Mouse (Mus musculus) kidney, adult 8-10 months (tissue): Measurements from ENCODE around the gene Kat7.

ENCODE experiments used
- DNase-seq, 2 experiments: peaks; one replicate each; pipeline ENCODE4 v3.0.0; 2022

Gene Kat7

GRCm38 (mm10) chr11:95333209-95333608 lies 23.2 kb upstream of the Kat7 start:
- DNase-seq, result no peak

- no peak for DNase-seq
Observed at GRCm38 (mm10) chr11:95330662-95331061, 20.6 kb upstream of the Kat7 start.

GRCm38 (mm10) chr11:95328629-95329028 lies 18.6 kb upstream of the Kat7 start:
- no peak for DNase-seq

GRCm38 (mm10) chr11:95326243-95326642 lies 16.2 kb upstream of the Kat7 start:
- no peak for DNase-seq

- DNase-seq, result no peak
Observed at GRCm38 (mm10) chr11:95325832-95326231, 15.8 kb upstream of the Kat7 start.

- no peak for DNase-seq
Observed at GRCm38 (mm10) chr11:95324181-95324580, 14.1 kb upstream of the Kat7 start.

- no peak for DNase-seq
Observed at GRCm38 (mm10) chr11:95320010-95320409, 10.0 kb upstream of the Kat7 start.

GRCm38 (mm10) chr11:95319506-95319905 lies 9.5 kb upstream of the Kat7 start:
- no peak for DNase-seq

- no peak for DNase-seq
Observed at GRCm38 (mm10) chr11:95318116-95318515, 8.1 kb upstream of the Kat7 start.

- DNase-seq, result no peak
Observed at GRCm38 (mm10) chr11:95315215-95315955, 5.3 kb upstream of the Kat7 start.

- DNase-seq, result no peak
Observed at GRCm38 (mm10) chr11:95311425-95311807, 1.4 kb upstream of the Kat7 start.

GRCm38 (mm10) chr11:95310648-95311424 lies 790 bp upstream of the Kat7 start:
- peak; percentile 37 to 40 for DNase-seq

- DNase-seq, result peak; percentile 97 to 99
Observed at GRCm38 (mm10) chr11:95309510-95310006, 488 bp downstream of the Kat7 start.

GRCm38 (mm10) chr11:95307526-95307925 lies 2.5 kb downstream of the Kat7 start:
- DNase-seq, result peak in 1 of 2 experiments; percentile 14

GRCm38 (mm10) chr11:95305600-95305999 lies 4.4 kb downstream of the Kat7 start:
- no peak for DNase-seq

GRCm38 (mm10) chr11:95301772-95302171 lies 8.3 kb downstream of the Kat7 start:
- DNase-seq, result no peak

- no peak for DNase-seq
Observed at GRCm38 (mm10) chr11:95299886-95300285, 10.2 kb downstream of the Kat7 start.

- DNase-seq, result no peak
Observed at GRCm38 (mm10) chr11:95298146-95298545, 11.9 kb downstream of the Kat7 start.

GRCm38 (mm10) chr11:95295736-95296135 lies 14.3 kb downstream of the Kat7 start:
- DNase-seq, result no peak

- no peak for DNase-seq
Observed at GRCm38 (mm10) chr11:95293017-95293624, 16.9 kb downstream of the Kat7 start.

GRCm38 (mm10) chr11:95291998-95292397 lies 18.0 kb downstream of the Kat7 start:
- no peak for DNase-seq

- DNase-seq, result no peak
Observed at GRCm38 (mm10) chr11:95282331-95282730, 27.7 kb downstream of the Kat7 start.

- no peak for DNase-seq
Observed at GRCm38 (mm10) chr11:95279061-95279659, 30.9 kb downstream of the Kat7 start.
